Mouse (Mus musculus) liver, adult 2 months (tissue): Measurements from ENCODE around the gene Per1. TPM values are rescaled to one million over a fixed set of nuclear protein-coding genes. Genes with fewer than 3 reads are reported as not detected.

Source experiments
- DNase-seq: peaks from one replicate; pipeline ENCODE4 v3.0.0-alpha.2; 2011; ENCODE audit warnings: low read depth, low spot score; ENCODE audit errors: extremely low read depth
- H3K27ac ChIP-seq: fragments of 200-500 bp; replicated peaks from 2 replicates; pipeline ENCODE4 v1.5.1; 2012; ENCODE audit warnings: low read depth, mild to moderate bottlenecking, control low read depth, inconsistent platforms, low read length; ENCODE audit not compliant: insufficient read depth
- H3K27me3 ChIP-seq: fragments of 200-500 bp; 2 replicates; pipeline ENCODE4 v1.6.1; 2012; ENCODE audit warnings: mild to moderate bottlenecking, moderate library complexity, low read length, inconsistent platforms; ENCODE audit not compliant: control insufficient read depth, insufficient read depth
- H3K36me3 ChIP-seq: fragments of 200-500 bp; 2 replicates; pipeline ENCODE4 v1.6.1; 2012; ENCODE audit warnings: low read length, inconsistent platforms; ENCODE audit not compliant: control insufficient read depth, insufficient read depth
- H3K4me1 ChIP-seq: fragments of 200-500 bp; 2 replicates; pipeline ENCODE4 v1.6.1; 2011; ENCODE audit warnings: low read length; ENCODE audit not compliant: control insufficient read depth, insufficient read depth
- H3K4me3 ChIP-seq: fragments of 200-500 bp; 2 replicates; pipeline ENCODE4 v1.5.1; 2011; ENCODE audit warnings: low read depth, mild to moderate bottlenecking, control low read depth, low read length, moderate library complexity; ENCODE audit not compliant: insufficient read depth
- H3K79me2 ChIP-seq: fragments of 200-500 bp; 2 replicates; pipeline ENCODE4 v1.6.1; 2012; ENCODE audit warnings: inconsistent platforms, mild to moderate bottlenecking, low read length, moderate library complexity; ENCODE audit not compliant: control insufficient read depth, insufficient read depth
- H3K9ac ChIP-seq: fragments of 200-500 bp; 2 replicates; pipeline ENCODE4 v1.6.1; 2012; ENCODE audit warnings: low read depth, mild to moderate bottlenecking, control low read depth, inconsistent platforms, low read length
- CTCF ChIP-seq: fragments of 200-500 bp; IDR thresholded peaks from 2 replicates; pipeline ENCODE4 v1.5.1; 2011; ENCODE audit warnings: low read depth, low read length, control low read depth
- POLR2A ChIP-seq: fragments of 200-500 bp; IDR thresholded peaks from 2 replicates; pipeline ENCODE4 v1.6.1; 2011; ENCODE audit warnings: low read length, control low read depth; ENCODE audit not compliant: insufficient read depth; ENCODE audit errors: extremely low read depth
- WGBS: fragments of 180-500 bp; shearing (Covaris S2); methylation state at CpG from one replicate; pipeline ENCODE4 v1.1.7; 2018; 5-methylcytosine and 5-hydroxymethylcytosine counted together
- polyA plus RNA-seq: library from polyadenylated mRNA; depleted of rRNA; stranded (reverse); fragments of >200 nt; gene quantifications from 2 replicates; pipeline ENCODE4 v1.2.3, GENCODE M21; 2012
- total RNA-seq: library from RNA; depleted of rRNA; stranded (reverse); fragments of >200 nt; gene quantifications from 2 replicates; pipeline ENCODE4 v1.2.3, GENCODE M21; 2014

Per1 gene
- total and polyA plus RNA-seq, 2 experiments = 4.6 to 8.0 TPM

- TF ChIP-seq POLR2A (no peak), CTCF (no peak)
- H3K9ac ChIP-seq = no peak overlapping the region
- WGBS = 95% methylated on average over 21 of the region's 21 CpGs
- H3K27ac ChIP-seq = no peak overlapping the region
- peaks cover 12% of the 10 kb centered on the region for H3K4me1 ChIP-seq
- no peak overlapping the region for H3K4me3 ChIP-seq
- peaks cover 55% of the 10 kb centered on the region for H3K36me3 ChIP-seq
- H3K27me3 ChIP-seq = no peaks in the 10 kb centered on the region
- peaks cover 13% of the 10 kb centered on the region; the same call in 1 of the 2 replicates for H3K79me2 ChIP-seq
- DNase-seq = no peak
These were observed 6.8 kb downstream of the Per1 start for GRCm38 (mm10) chr11:69101604-69102402.

- no peak for TF ChIP-seq POLR2A
- no peak for TF ChIP-seq CTCF
- Histone ChIP-seq H3K9ac (no peak overlapping the region), H3K36me3 (peaks cover 60% of the 10 kb centered on the region), H3K4me1 (peaks cover 12% of the 10 kb centered on the region), H3K27ac (no peak overlapping the region), H3K4me3 (no peak overlapping the region), H3K79me2 (peaks cover 13% of the 10 kb centered on the region; the same call in 1 of the 2 replicates), H3K27me3 (no peaks in the 10 kb centered on the region)
- DNase-seq = no peak
- 94% methylated on average over 7 of the region's 7 CpGs for WGBS
These were observed 7.3 kb downstream of the Per1 start for GRCm38 (mm10) chr11:69102403-69102725.

- TF ChIP-seq POLR2A (no peak), CTCF (no peak)
- H3K79me2 ChIP-seq = peaks cover 13% of the 10 kb centered on the region; the same call in 1 of the 2 replicates
- no peak for DNase-seq
- no peak overlapping the region for H3K27ac ChIP-seq
- no peak overlapping the region for H3K9ac ChIP-seq
- H3K4me1 ChIP-seq = peaks cover 9% of the 10 kb centered on the region
- WGBS = 98% methylated on average over 14 of the region's 14 CpGs
- no peaks in the 10 kb centered on the region for H3K27me3 ChIP-seq
- H3K4me3 ChIP-seq = no peak overlapping the region
- H3K36me3 ChIP-seq = peaks cover 65% of the 10 kb centered on the region
These were observed 8.1 kb downstream of the Per1 start for GRCm38 (mm10) chr11:69103121-69103520.

- TF ChIP-seq CTCF = no peak
- no peak for TF ChIP-seq POLR2A
- Histone ChIP-seq H3K9ac (no peak overlapping the region), H3K36me3 (peaks cover 70% of the 10 kb centered on the region), H3K27ac (no peak overlapping the region), H3K27me3 (no peaks in the 10 kb centered on the region), H3K4me1 (peaks cover 6% of the 10 kb centered on the region), H3K79me2 (peaks cover 13% of the 10 kb centered on the region; the same call in 1 of the 2 replicates), H3K4me3 (no peak overlapping the region)
- no peak for DNase-seq
- WGBS = 93% methylated on average over 15 of the region's 15 CpGs
These were observed 8.8 kb downstream of the Per1 start for GRCm38 (mm10) chr11:69103531-69104435.

- 94% methylated on average over 14 of the region's 14 CpGs for WGBS
- no peak for TF ChIP-seq CTCF
- no peak for TF ChIP-seq POLR2A
- Histone ChIP-seq H3K27ac (no peak overlapping the region), H3K27me3 (no peaks in the 10 kb centered on the region), H3K4me3 (no peak overlapping the region), H3K36me3 (peaks cover 77% of the 10 kb centered on the region), H3K4me1 (peaks cover 6% of the 10 kb centered on the region), H3K79me2 (peaks cover 12% of the 10 kb centered on the region; the same call in 1 of the 2 replicates), H3K9ac (no peak overlapping the region)
- DNase-seq = no peak
These were observed 9.5 kb downstream of the Per1 start for GRCm38 (mm10) chr11:69104487-69104886.
